ENCODE assay signal across 21 mouse cellular contexts in genomic region chr4:151451885-151452284, GRCm38 (mm10).
A peak's percentile ranks its signal among the peaks of the same experiment; 100 is the strongest.
DNase-seq lines count a peak whose midpoint lies in the region; ATAC-seq and TF ChIP-seq lines count a peak whose summit lies in the region.
"Had no signal": no experiment of that assay in that cellular context is flagged by ENCODE, and none has a peak within 500 bp of the region (broad histone marks: within the 10 kb centered on the region; RNA-seq: fewer than 3 reads in every experiment).

No protein-coding gene starts in this region.

- peaks cover 79% of the 10 kb centered on the region for H3K4me1 ChIP-seq in hindbrain, embryonic 13.5 days (replicated peaks)
- peaks cover 5% of the 10 kb centered on the region; the same call in 1 of the 2 replicates for H3K4me1 ChIP-seq in hindbrain, embryonic 11.5 days (replicated peaks; ENCODE audit: control insufficient read depth, insufficient read depth, low read length)
- peaks cover 38% of the 10 kb centered on the region for H3K4me1 ChIP-seq in hindbrain, embryonic 14.5 days (replicated peaks; ENCODE audit: control insufficient read depth, insufficient read depth, low read length)
- peaks cover 12% of the 10 kb centered on the region for H3K4me1 ChIP-seq in hindbrain, postnatal 0 days (ENCODE audit: insufficient read depth, low read length)
- H3K4me1 ChIP-seq in neural tube, embryonic 13.5 days (replicated peaks): peaks cover 81% of the 10 kb centered on the region
- H3K4me1 ChIP-seq: embryonic facial prominence, embryonic 13.5 days; intestine, embryonic 15.5 days had no signal

- intact Hi-C loops in left cerebral cortex, postnatal 25 days (cut with DNase I): no loop called here

- TF ChIP-seq CTCF in hindbrain, postnatal 0 days (IDR thresholded peaks at IDR 0.05; ENCODE audit: low read depth): no peak

- H3K4me3 ChIP-seq in hindbrain, embryonic 13.5 days: no peak overlapping the region
- no peak overlapping the region for H3K4me3 ChIP-seq in hindbrain, embryonic 11.5 days (ENCODE audit: low read depth, low read length)
- H3K4me3 ChIP-seq in hindbrain, embryonic 14.5 days (replicated peaks; ENCODE audit: low read length): no peak overlapping the region
- no peak overlapping the region for H3K4me3 ChIP-seq in hindbrain, postnatal 0 days (ENCODE audit: low read length)
- no peak overlapping the region for H3K4me3 ChIP-seq in neural tube, embryonic 13.5 days
- H3K4me3 ChIP-seq: embryonic facial prominence, embryonic 13.5 days; forebrain, embryonic 12.5 days; heart, adult 2 months; heart, embryonic 15.5 days; intestine, embryonic 15.5 days had no signal

- no peak overlapping the region for H3K4me2 ChIP-seq in hindbrain, embryonic 13.5 days
- no peak overlapping the region for H3K4me2 ChIP-seq in hindbrain, embryonic 11.5 days (replicated peaks; ENCODE audit: low read depth, low read length)
- no peak overlapping the region for H3K4me2 ChIP-seq in hindbrain, embryonic 14.5 days (replicated peaks)
- H3K4me2 ChIP-seq in hindbrain, postnatal 0 days (ENCODE audit: low read depth, low read length): no peak overlapping the region
- no peak overlapping the region; the same call in 1 of the 2 replicates for H3K4me2 ChIP-seq in neural tube, embryonic 13.5 days
- H3K4me2 ChIP-seq: embryonic facial prominence, embryonic 13.5 days; forebrain, embryonic 12.5 days; heart, embryonic 11.5 days; heart, embryonic 15.5 days; intestine, embryonic 15.5 days had no signal

- no peaks in the 10 kb centered on the region for H3K9me3 ChIP-seq in hindbrain, embryonic 13.5 days
- no peaks in the 10 kb centered on the region for H3K9me3 ChIP-seq in hindbrain, embryonic 11.5 days (ENCODE audit: control insufficient read depth, low read length)
- H3K9me3 ChIP-seq in hindbrain, embryonic 14.5 days (ENCODE audit: control insufficient read depth, low read length): no peaks in the 10 kb centered on the region
- no peaks in the 10 kb centered on the region for H3K9me3 ChIP-seq in hindbrain, postnatal 0 days (ENCODE audit: low read length)
- no peaks in the 10 kb centered on the region for H3K9me3 ChIP-seq in neural tube, embryonic 13.5 days
- H3K9me3 ChIP-seq: embryonic facial prominence, embryonic 13.5 days; forebrain, embryonic 12.5 days; heart, embryonic 15.5 days; intestine, embryonic 15.5 days had no signal

- no peak for ATAC-seq in hindbrain, embryonic 13.5 days (ENCODE audit: low FRiP score)
- no peak for ATAC-seq in hindbrain, embryonic 11.5 days (ENCODE audit: low FRiP score)
- ATAC-seq in hindbrain, embryonic 14.5 days (ENCODE audit: low FRiP score): no peak
- no peak for ATAC-seq in hindbrain, postnatal 0 days
- ATAC-seq in neural tube, embryonic 13.5 days (ENCODE audit: low read depth): peak; percentile 52; the same call in 1 of the 2 replicates
- ATAC-seq in activated CD4-positive, CD25-positive, alpha-beta regulatory T cell, adult 4 months: no peak
- ATAC-seq: forebrain, embryonic 16.5 days; intestine, embryonic 15.5 days; Patski had no signal

- peak overlapping the region; percentile 86 for H3K27ac ChIP-seq in hindbrain, embryonic 13.5 days
- H3K27ac ChIP-seq in hindbrain, embryonic 11.5 days (ENCODE audit: low read depth, low read length): no peak overlapping the region
- peak overlapping the region; percentile 78 for H3K27ac ChIP-seq in hindbrain, embryonic 14.5 days
- peak overlapping the region; percentile 48; the same call in 1 of the 2 replicates for H3K27ac ChIP-seq in hindbrain, postnatal 0 days
- peak overlapping the region; percentile 92 for H3K27ac ChIP-seq in neural tube, embryonic 13.5 days (replicated peaks)
- H3K27ac ChIP-seq: embryonic facial prominence, embryonic 13.5 days; forebrain, embryonic 12.5 days; heart, adult 2 months; heart, embryonic 15.5 days; intestine, embryonic 15.5 days had no signal

- H3K27me3 ChIP-seq in hindbrain, embryonic 13.5 days: 0 out of 2 replicates have a peak, but pooled peaks cover 6% of the 10 kb centered on the region
- no peaks in the 10 kb centered on the region for H3K27me3 ChIP-seq in hindbrain, embryonic 11.5 days (ENCODE audit: control insufficient read depth, insufficient read depth, low read length)
- H3K27me3 ChIP-seq in hindbrain, embryonic 14.5 days (ENCODE audit: control insufficient read depth, insufficient read depth, low read length): no peaks in the 10 kb centered on the region
- no peaks in the 10 kb centered on the region for H3K27me3 ChIP-seq in hindbrain, postnatal 0 days (ENCODE audit: insufficient read depth, low read length)
- H3K27me3 ChIP-seq in neural tube, embryonic 13.5 days: no peaks in the 10 kb centered on the region; the same call in 1 of the 2 replicates
- H3K27me3 ChIP-seq: forebrain, embryonic 12.5 days; heart, embryonic 15.5 days; intestine, embryonic 15.5 days; Patski had no signal

- no peaks in the 10 kb centered on the region for H3K36me3 ChIP-seq in hindbrain, embryonic 13.5 days
- H3K36me3 ChIP-seq in hindbrain, embryonic 11.5 days (ENCODE audit: control insufficient read depth, insufficient read depth, low read length): no peaks in the 10 kb centered on the region
- no peaks in the 10 kb centered on the region for H3K36me3 ChIP-seq in hindbrain, embryonic 14.5 days (replicated peaks; ENCODE audit: control insufficient read depth, insufficient read depth)
- H3K36me3 ChIP-seq in hindbrain, postnatal 0 days (ENCODE audit: insufficient read depth, low read length): no peaks in the 10 kb centered on the region
- no peaks in the 10 kb centered on the region for H3K36me3 ChIP-seq in neural tube, embryonic 13.5 days
- H3K36me3 ChIP-seq: embryonic facial prominence, embryonic 13.5 days; forebrain, embryonic 12.5 days; heart, embryonic 15.5 days; intestine, embryonic 15.5 days had no signal

- H3K9ac ChIP-seq in hindbrain, embryonic 13.5 days: no peak overlapping the region
- H3K9ac ChIP-seq in hindbrain, embryonic 11.5 days (ENCODE audit: low read depth, low read length): no peak overlapping the region
- H3K9ac ChIP-seq in hindbrain, embryonic 14.5 days: no peak overlapping the region
- no peak overlapping the region for H3K9ac ChIP-seq in hindbrain, postnatal 0 days (replicated peaks; ENCODE audit: low read length)
- H3K9ac ChIP-seq in neural tube, embryonic 13.5 days: 0 out of 2 replicates have a peak overlapping the region, but pooled peaks have one; percentile 35
- H3K9ac ChIP-seq: embryonic facial prominence, embryonic 13.5 days; forebrain, embryonic 12.5 days; heart, embryonic 15.5 days; intestine, embryonic 15.5 days had no signal

- no peak for DNase-seq in hindbrain, embryonic 11.5 days (ENCODE audit: low spot score)
- no peak for DNase-seq in hindbrain, embryonic 14.5 days (ENCODE audit: low spot score)
- no peak for DNase-seq in hindbrain, postnatal 0 days (ENCODE audit: low spot score)
- no peak for DNase-seq in left cerebral cortex, postnatal 25 days (ENCODE audit: low spot score in 2 of 2)
- DNase-seq in MN1 (ENCODE audit: low spot score): no peak
- DNase-seq: adrenal gland, postnatal 10 days; cerebellum, adult 11 months; cerebellum, adult 8-10 months; cerebellum, postnatal 14 days; gastrocnemius, postnatal 14 days; heart, adult 2 months had no signal

- 60% methylated on average over 6 of the region's 6 CpGs for WGBS in hindbrain, embryonic 13.5 days
- 80% methylated on average over 6 of the region's 6 CpGs for WGBS in hindbrain, embryonic 11.5 days
- WGBS in hindbrain, embryonic 14.5 days: 52% methylated on average over 6 of the region's 6 CpGs
- WGBS in hindbrain, postnatal 0 days: 53% methylated on average over 6 of the region's 6 CpGs
- WGBS in neural tube, embryonic 13.5 days: 32% methylated on average over 6 of the region's 6 CpGs
